Mouse (Mus musculus): ENCODE measurements around the gene Lsm7.

- TF ChIP-seq CTCF (IDR thresholded peaks at IDR 0.05; ENCODE audit: low read depth) = no peak; the same call in 1 of the 2 replicates
- TF ChIP-seq EP300 (IDR thresholded peaks at IDR 0.05; ENCODE audit: low read depth) = no peak
Measured at GRCm38 (mm10) chr10:80819406-80819805, 35.6 kb downstream of the Lsm7 start.
